Mouse (Mus musculus): ENCODE measurements at regions not wholly inside any gene's neighbourhood (a gene's known extent, or its start where the extent isn't known, plus 50 kb on each side); places are given as distances from the start of the nearest gene placed in this dataset.

DNA sequence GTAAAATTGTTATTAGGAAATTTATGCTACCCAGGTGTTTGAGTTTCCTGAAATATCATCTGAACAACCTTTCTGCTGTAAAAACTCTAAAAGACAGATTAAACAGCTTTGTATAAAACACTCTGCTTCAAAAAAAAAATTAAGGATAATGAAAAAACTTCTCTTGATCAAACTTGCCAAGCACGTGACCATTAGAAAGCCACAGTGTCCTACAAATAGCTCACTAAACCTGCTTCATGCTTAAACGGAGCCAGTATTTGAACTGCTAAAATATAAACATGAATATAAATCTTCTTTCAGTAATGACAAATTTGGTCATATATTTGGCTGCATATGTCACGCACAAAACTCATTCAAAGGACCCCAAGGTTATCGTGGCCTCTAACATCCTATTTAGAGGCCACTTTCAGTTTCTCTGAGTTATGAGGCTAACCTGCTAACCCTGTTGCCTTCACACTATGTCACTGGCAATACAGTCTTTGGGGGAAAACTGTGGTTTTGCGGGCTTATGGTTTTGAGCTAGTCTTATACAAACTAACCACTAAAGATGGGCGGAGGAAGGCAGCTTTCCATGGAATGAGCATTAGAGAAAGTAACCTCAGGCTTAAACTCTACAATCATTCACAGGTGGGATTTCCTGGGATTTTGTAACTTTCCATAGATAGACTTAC is 355.8 kb downstream of the Fgf10 start:
- ATAC-seq (no peak), DNase-seq (no peak)
- Histone ChIP-seq H3K27ac (ENCODE audit: low read depth, low read length) (no peak overlapping the region), H3K4me2 (ENCODE audit: low read depth) (no peak overlapping the region), H3K9me3 (ENCODE audit: low read length) (no peaks in the 10 kb centered on the region), H3K4me1 (ENCODE audit: insufficient read depth) (no peaks in the 10 kb centered on the region), H3K36me3 (ENCODE audit: insufficient read depth) (no peaks in the 10 kb centered on the region), H3K9ac (no peak overlapping the region), H3K27me3 (ENCODE audit: insufficient read depth, low read length) (no peaks in the 10 kb centered on the region), H3K4me3 (ENCODE audit: low read depth, low read length) (no peak overlapping the region)
- 92% methylated on average over 6 of the region's 6 CpGs for whole genome bisulfite sequencing
- TF ChIP-seq CTCF (IDR thresholded peaks at IDR 0.05; ENCODE audit: low read depth) = no peak

DNA sequence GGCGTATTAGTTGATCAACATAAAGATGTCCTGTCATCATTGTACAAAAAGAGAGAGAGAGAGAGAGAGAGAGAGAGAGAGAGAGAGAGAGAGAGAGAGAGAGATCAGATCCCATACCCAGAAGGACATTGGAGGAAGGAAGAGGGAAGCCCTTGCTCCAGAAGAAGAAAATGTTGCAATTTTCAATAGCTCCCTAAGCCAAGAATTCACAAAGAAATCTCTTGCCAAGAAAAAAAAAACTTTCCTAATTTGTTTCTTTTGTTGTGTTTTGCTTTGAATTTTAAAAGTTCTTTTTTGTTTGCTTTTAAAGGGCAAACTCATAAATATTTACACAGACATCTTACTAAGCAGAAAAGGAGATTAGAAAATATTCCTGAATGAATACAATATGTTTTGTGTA is 370.0 kb downstream of the Fgf10 start:
- WGBS = 91% methylated on average over 1 of the region's 1 CpGs
- no peak for TF ChIP-seq CTCF (IDR thresholded peaks at IDR 0.05; ENCODE audit: low read depth)
- Histone ChIP-seq H3K9me3 (ENCODE audit: low read length) (no peaks in the 10 kb centered on the region), H3K4me3 (ENCODE audit: low read depth, low read length) (no peak overlapping the region), H3K4me2 (ENCODE audit: low read depth) (no peak overlapping the region), H3K27me3 (ENCODE audit: insufficient read depth, low read length) (no peaks in the 10 kb centered on the region), H3K27ac (ENCODE audit: low read depth, low read length) (no peak overlapping the region), H3K4me1 (ENCODE audit: insufficient read depth) (no peaks in the 10 kb centered on the region), H3K36me3 (ENCODE audit: insufficient read depth) (no peaks in the 10 kb centered on the region), H3K9ac (no peak overlapping the region)
- DNase-seq (no peak), ATAC-seq (no peak)

DNA sequence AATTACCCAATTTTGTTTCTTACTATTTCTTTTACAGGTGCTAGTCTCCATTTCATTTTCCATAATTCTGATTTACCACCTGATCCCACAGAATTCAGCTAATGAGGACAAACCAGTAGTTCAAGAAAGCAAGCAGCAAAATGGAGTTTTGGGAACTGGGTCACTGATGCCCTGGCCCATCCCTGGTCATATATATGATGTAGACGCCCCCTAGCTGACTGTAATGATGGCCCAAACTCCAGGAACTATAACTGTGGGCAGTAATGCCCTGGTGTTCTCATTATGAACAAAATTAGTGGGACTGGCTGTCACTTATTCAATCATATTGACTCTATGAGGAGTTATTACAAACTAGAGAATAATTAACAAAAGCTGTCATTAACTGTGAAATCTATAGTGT is 375.5 kb downstream of the Fgf10 start:
- no peak for ATAC-seq
- no peaks in the 10 kb centered on the region for H3K4me1 ChIP-seq (ENCODE audit: insufficient read depth)
- TF ChIP-seq CTCF (IDR thresholded peaks at IDR 0.05; ENCODE audit: low read depth) = no peak
- DNase-seq = no peak
- H3K9ac ChIP-seq = no peak overlapping the region
- no peak overlapping the region for H3K27ac ChIP-seq (ENCODE audit: low read depth, low read length)
- H3K4me3 ChIP-seq (ENCODE audit: low read depth, low read length) = no peak overlapping the region
- no peaks in the 10 kb centered on the region for H3K36me3 ChIP-seq (ENCODE audit: insufficient read depth)
- no peaks in the 10 kb centered on the region for H3K27me3 ChIP-seq (ENCODE audit: insufficient read depth, low read length)
- 74% methylated on average over 1 of the region's 1 CpGs for WGBS
- H3K4me2 ChIP-seq (ENCODE audit: low read depth) = no peak overlapping the region
- H3K9me3 ChIP-seq (ENCODE audit: low read length) = no peaks in the 10 kb centered on the region

DNA sequence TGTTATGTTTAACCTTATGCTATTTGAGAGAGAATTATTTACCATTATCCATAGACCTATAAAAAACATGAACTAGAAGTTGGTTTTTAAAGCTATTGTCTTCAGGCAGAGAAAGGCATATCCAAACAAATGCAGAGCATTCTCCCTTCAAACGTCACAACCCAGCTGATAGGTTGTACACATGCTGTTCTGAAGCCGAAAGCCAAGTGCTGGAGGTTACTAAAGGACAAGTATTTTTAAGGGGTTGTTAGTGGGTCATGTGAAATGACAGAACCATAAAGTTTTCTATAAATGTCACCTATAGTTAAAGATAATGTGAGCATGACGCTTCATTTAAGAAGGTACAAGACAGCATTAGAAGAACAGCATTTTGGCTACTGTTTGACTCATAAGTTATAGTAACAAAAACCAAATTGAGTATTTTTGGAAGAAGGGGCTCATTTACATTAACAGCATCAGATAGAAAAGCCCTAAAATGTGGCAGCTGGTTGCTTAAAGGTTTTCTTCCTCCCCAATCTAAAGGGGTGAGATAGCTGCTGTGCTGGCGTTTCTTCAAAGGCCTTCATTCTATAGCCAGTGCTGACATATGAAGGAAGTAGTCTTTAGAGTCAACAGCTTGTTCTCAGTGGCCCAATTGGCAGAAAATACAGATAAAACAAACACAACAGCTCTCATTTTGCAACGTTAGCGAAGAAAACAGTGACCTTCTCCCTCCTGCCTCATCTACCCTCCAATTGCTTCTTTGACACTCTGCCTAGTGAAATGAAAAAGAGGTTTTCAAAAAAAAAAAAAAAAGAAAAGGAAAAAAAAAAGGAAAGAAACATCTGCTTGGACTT is 359.4 kb upstream of the Paip1 start:
- Histone ChIP-seq H3K4me1 (ENCODE audit: insufficient read depth) (no peaks in the 10 kb centered on the region), H3K36me3 (ENCODE audit: insufficient read depth) (no peaks in the 10 kb centered on the region), H3K9ac (no peak overlapping the region), H3K9me3 (ENCODE audit: low read length) (no peaks in the 10 kb centered on the region), H3K27me3 (ENCODE audit: insufficient read depth, low read length) (no peaks in the 10 kb centered on the region), H3K4me2 (ENCODE audit: low read depth) (no peak overlapping the region), H3K4me3 (ENCODE audit: low read depth, low read length) (no peak overlapping the region), H3K27ac (ENCODE audit: low read depth, low read length) (no peak overlapping the region)
- no peak for TF ChIP-seq CTCF (IDR thresholded peaks at IDR 0.05; ENCODE audit: low read depth)
- 84% methylated on average over 6 of the region's 6 CpGs for WGBS
- no peak for DNase-seq
- no peak for ATAC-seq

DNA sequence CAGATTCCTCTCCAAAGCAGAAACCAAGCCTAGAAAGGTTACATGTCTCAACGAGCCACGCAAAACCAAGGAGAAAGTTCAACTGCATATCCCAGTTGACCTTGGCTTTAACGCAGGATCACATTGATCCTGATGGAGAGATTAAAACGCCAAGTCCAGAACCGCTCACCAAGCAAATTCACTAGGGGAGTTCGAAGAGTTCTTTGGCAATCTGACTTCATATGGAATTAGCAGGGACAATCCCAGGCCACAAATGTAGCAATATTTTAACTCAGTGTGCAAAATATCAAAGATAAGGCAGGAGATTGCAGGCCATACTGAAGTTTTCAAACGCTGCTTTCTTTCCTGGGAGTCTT is 358.8 kb upstream of the Paip1 start:
- TF ChIP-seq CTCF (IDR thresholded peaks at IDR 0.05; ENCODE audit: low read depth) = no peak

DNA sequence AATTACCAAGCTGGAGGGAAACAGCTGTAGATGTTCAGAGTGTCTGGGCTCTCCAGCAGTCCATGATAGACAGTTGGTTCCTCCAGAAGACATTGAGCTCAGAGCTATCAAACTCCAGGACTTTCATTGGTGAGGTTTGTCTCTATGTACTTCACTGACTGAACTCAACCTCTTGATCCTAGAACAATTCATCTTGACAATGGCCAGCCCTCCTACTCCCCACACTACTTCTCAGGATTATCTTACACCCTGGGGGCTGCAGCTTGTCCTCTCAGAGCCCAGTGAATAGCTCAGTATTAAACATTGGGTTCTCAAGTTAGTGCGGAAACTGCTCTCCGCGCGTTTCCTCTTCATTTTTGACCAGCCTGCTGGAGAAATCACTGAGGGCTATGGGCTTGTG is 349.2 kb upstream of the Paip1 start:
- H3K27me3 ChIP-seq (ENCODE audit: insufficient read depth, low read length) = no peaks in the 10 kb centered on the region
- H3K4me1 ChIP-seq (ENCODE audit: insufficient read depth) = no peaks in the 10 kb centered on the region
- no peak overlapping the region for H3K4me2 ChIP-seq (ENCODE audit: low read depth)
- WGBS = 89% methylated on average over 4 of the region's 4 CpGs
- no peak overlapping the region for H3K9ac ChIP-seq
- TF ChIP-seq CTCF (IDR thresholded peaks at IDR 0.05; ENCODE audit: low read depth) = no peak
- DNase-seq (no peak), ATAC-seq (no peak)
- H3K4me3 ChIP-seq (ENCODE audit: low read depth, low read length) = no peak overlapping the region
- no peaks in the 10 kb centered on the region for H3K36me3 ChIP-seq (ENCODE audit: insufficient read depth)
- H3K27ac ChIP-seq (ENCODE audit: low read depth, low read length) = no peak overlapping the region
- H3K9me3 ChIP-seq (ENCODE audit: low read length) = no peaks in the 10 kb centered on the region

More for the DNA sequence above, 358.8 kb upstream of the Paip1 start:
- H3K4me2 ChIP-seq (ENCODE audit: low read depth) = no peak overlapping the region
- DNase-seq (no peak), ATAC-seq (no peak)
- 89% methylated on average over 7 of the region's 7 CpGs for WGBS
- H3K4me1 ChIP-seq (ENCODE audit: insufficient read depth) = no peaks in the 10 kb centered on the region
- H3K36me3 ChIP-seq (ENCODE audit: insufficient read depth) = no peaks in the 10 kb centered on the region
- no peak overlapping the region for H3K4me3 ChIP-seq (ENCODE audit: low read depth, low read length)
- H3K27ac ChIP-seq (ENCODE audit: low read depth, low read length) = no peak overlapping the region
- H3K9ac ChIP-seq = no peak overlapping the region
- no peaks in the 10 kb centered on the region for H3K9me3 ChIP-seq (ENCODE audit: low read length)
- H3K27me3 ChIP-seq (ENCODE audit: insufficient read depth, low read length) = no peaks in the 10 kb centered on the region

DNA sequence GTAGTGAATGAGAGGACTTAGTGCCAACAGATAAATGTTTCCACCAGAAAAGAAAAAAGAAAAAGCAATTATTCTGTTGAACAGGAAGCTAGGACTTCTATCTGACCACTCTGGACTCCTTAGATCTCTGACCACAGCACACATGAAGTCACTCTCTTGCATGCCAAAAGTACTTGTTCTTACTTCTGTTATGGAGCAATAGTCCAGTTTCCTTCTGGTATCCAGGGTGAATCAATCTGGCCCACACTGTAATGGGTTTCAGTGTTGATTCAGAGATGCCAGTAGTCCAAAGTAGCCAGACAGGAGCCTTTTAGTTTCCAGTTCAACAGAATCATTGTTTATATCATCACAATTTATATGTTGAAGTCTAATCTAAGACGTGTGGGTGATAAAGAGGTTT is 346.7 kb upstream of the Paip1 start:
- H3K4me1 ChIP-seq (ENCODE audit: insufficient read depth) = no peaks in the 10 kb centered on the region
- no peak overlapping the region for H3K4me3 ChIP-seq (ENCODE audit: low read depth, low read length)
- no peaks in the 10 kb centered on the region for H3K36me3 ChIP-seq (ENCODE audit: insufficient read depth)
- H3K27me3 ChIP-seq (ENCODE audit: insufficient read depth, low read length) = no peaks in the 10 kb centered on the region
- 69% methylated on average over 1 of the region's 1 CpGs for WGBS
- no peak overlapping the region for H3K4me2 ChIP-seq (ENCODE audit: low read depth)
- TF ChIP-seq CTCF (IDR thresholded peaks at IDR 0.05; ENCODE audit: low read depth) = no peak
- ATAC-seq (no peak), DNase-seq (no peak)
- no peaks in the 10 kb centered on the region for H3K9me3 ChIP-seq (ENCODE audit: low read length)
- H3K9ac ChIP-seq = no peak overlapping the region
- no peak overlapping the region for H3K27ac ChIP-seq (ENCODE audit: low read depth, low read length)
